Mouse (Mus musculus): Measurements from ENCODE around the gene Rer1. TPM values are rescaled to one million over a fixed set of nuclear protein-coding genes. Genes with fewer than 3 reads are reported as not detected.

Gene Rer1
- 36.1 and 45.6 TPM in 2 replicates for polyA plus RNA-seq (2012; ENCODE audit: low replicate concordance)

GRCm38 (mm10) chr4:155086108-155087024 lies at the start of gene Rer1, which contains the start of gene Morn1:
Gene Rer1 (minus strand): TSS chr4:155086382.
Gene Morn1 (plus strand): TSS chr4:155086577.

GRCm38 (mm10) chr4:155066834-155067522 lies 19.2 kb downstream of the Rer1 start, which contains the start of gene Pex10:
Gene Pex10 (plus strand): TSS chr4:155067016.

GRCm38 (mm10) chr4:155056724-155057123 lies 29.5 kb downstream of the Rer1 start, which contains the start of gene Plch2:
Gene Plch2 (minus strand): TSS chr4:155056784.

Other genes with a start within 250 kb of the Rer1 start
- gene Ttc34, start 248.9 kb downstream of the Rer1 start, polyA plus RNA-seq (2012; ENCODE audit: low replicate concordance): not detected in 2 replicates
- 0.24 TPM in 1 of 2 replicates, not detected in the other for gene Mmel1, start 216.8 kb downstream of the Rer1 start, polyA plus RNA-seq (2012; ENCODE audit: low replicate concordance)
- gene Fam213b, start 187.2 kb downstream of the Rer1 start, polyA plus RNA-seq (2012; ENCODE audit: low replicate concordance): 3.5 and 11.7 TPM in 2 replicates
- gene Tnfrsf14, start 157.8 kb downstream of the Rer1 start, polyA plus RNA-seq (2012; ENCODE audit: low replicate concordance): 12.7 and 106 TPM in 2 replicates
- gene Hes5, start 125.5 kb downstream of the Rer1 start, polyA plus RNA-seq (2012; ENCODE audit: low replicate concordance): 2.0 and 6.4 TPM in 2 replicates
- gene Pank4, start 122.3 kb downstream of the Rer1 start, polyA plus RNA-seq (2012; ENCODE audit: low replicate concordance): 17.1 and 43.8 TPM in 2 replicates
- gene Plch2, start 29.6 kb downstream of the Rer1 start, polyA plus RNA-seq (2012; ENCODE audit: low replicate concordance): 0.08 and 0.10 TPM in 2 replicates
- gene Pex10, start 19.4 kb downstream of the Rer1 start, polyA plus RNA-seq (2012; ENCODE audit: low replicate concordance): 12.5 and 16.8 TPM in 2 replicates
- gene Morn1, start 195 bp upstream of the Rer1 start, polyA plus RNA-seq (2012; ENCODE audit: low replicate concordance): 1.5 and 1.7 TPM in 2 replicates
- gene Ski, start 136.2 kb upstream of the Rer1 start, polyA plus RNA-seq (2012; ENCODE audit: low replicate concordance): 17.0 and 22.5 TPM in 2 replicates
- gene Faap20, start 163.4 kb upstream of the Rer1 start, polyA plus RNA-seq (2012; ENCODE audit: low replicate concordance): 18.1 and 24.8 TPM in 2 replicates